Mouse (Mus musculus) G1E (cell line): ENCODE measurements at regions not wholly inside any gene's neighbourhood (a gene's known extent, or its start where the extent isn't known, plus 50 kb on each side); places are given as distances from the start of the nearest gene placed in this dataset.

Source experiments
- CTCF ChIP-seq: IDR thresholded peaks from 2 replicates; pipeline ENCODE4 v1.5.1; 2012; ENCODE audit warnings: low read depth, low read length, inconsistent platforms, mixed read lengths
- GATA1 ChIP-seq: IDR thresholded peaks from 2 replicates; pipeline ENCODE4 v1.6.1; 2012; ENCODE audit warnings: borderline replicate concordance, low read length, inconsistent platforms, mixed read lengths
- GATA2 ChIP-seq: IDR thresholded peaks from 2 replicates; pipeline ENCODE4 v1.6.1; 2012; ENCODE audit warnings: low read depth, low read length, inconsistent platforms, borderline replicate concordance
- POLR2AphosphoS5 ChIP-seq: IDR thresholded peaks from 2 replicates; pipeline ENCODE4 v1.6.1; 2012; ENCODE audit warnings: low read depth, low read length, inconsistent platforms; ENCODE audit not compliant: insufficient replicate concordance
- TAL1 ChIP-seq: conservative IDR thresholded peaks from 2 replicates; pipeline ENCODE4 v1.6.1; 2012; ENCODE audit warnings: low read depth, low read length, inconsistent platforms, mixed read lengths

- no peak for TF ChIP-seq CTCF
- no peak for TF ChIP-seq GATA1
- no peak for TF ChIP-seq TAL1
- TF ChIP-seq POLR2AphosphoS5, result no peak
- TF ChIP-seq GATA2, result no peak
These were observed 1813.7 kb downstream of the 9330182O14Rik start for GRCm38 (mm10) chr15:41947888-41948287.
